Mouse (Mus musculus) cerebellum, adult 2 months (tissue): ENCODE measurements around the gene Syt1.

Source experiments
- CTCF ChIP-seq: fragments of 200-500 bp; IDR thresholded peaks from 2 replicates; pipeline ENCODE4 v1.5.1; 2011; ENCODE audit warnings: low read depth, mild to moderate bottlenecking, control low read depth, low read length, moderate library complexity, borderline replicate concordance; ENCODE audit not compliant: insufficient read depth
- POLR2A ChIP-seq: fragments of 200-500 bp; IDR thresholded peaks from 2 replicates; pipeline ENCODE4 v1.6.1; 2011; ENCODE audit warnings: low read length, control low read depth, borderline replicate concordance; ENCODE audit not compliant: insufficient read depth

GRCm38 (mm10) chr10:108699946-108700345, 310.8 kb downstream of the Syt1 start, which contains the start of gene Gm5136:
- no peak for TF ChIP-seq CTCF
- no peak for TF ChIP-seq POLR2A
